Mouse (Mus musculus) heart, embryonic 14.5 days (tissue): Measurements from ENCODE around the gene 4930550C14Rik. TPM values are rescaled to one million over a fixed set of nuclear protein-coding genes. Genes with fewer than 3 reads are reported as not detected.
A peak's percentile ranks its signal among the peaks of the same experiment; 100 is the strongest.

Source experiments
- ATAC-seq: fragments of 200-750 bp; cut with Nextera tagmentation; 2 replicates; pipeline ENCODE4 v1.8.0; 2017; ENCODE audit warnings: low read depth, moderate TSS enrichment; ENCODE audit not compliant: insufficient number of reproducible peaks, insufficient read depth, low FRiP score
- H3K27ac ChIP-seq, 2 experiments: fragments of 200-500 bp in 1 of 2; fragments of 300-500 bp in 1 of 2; sonication (generic) in 1 of 2; replicated peaks in 1 of 2; 2 replicates each; pipeline ENCODE4 v1.5.1; 2012 to 2014; ENCODE audit warnings: low read depth in 2 of 2, low read length in 2 of 2, control low read depth in 1 of 2, mild to moderate bottlenecking in 1 of 2, mixed read lengths in 1 of 2; ENCODE audit not compliant: control insufficient read depth in 1 of 2, insufficient read depth in 1 of 2
- H3K27me3 ChIP-seq: fragments of 300-500 bp; sonication (generic); 2 replicates; pipeline ENCODE4 v1.6.1; 2014; ENCODE audit warnings: mild to moderate bottlenecking, low read length, control low read depth; ENCODE audit not compliant: control insufficient read depth, insufficient read depth
- H3K36me3 ChIP-seq: fragments of 300-500 bp; sonication (generic); 2 replicates; pipeline ENCODE4 v1.6.1; 2014; ENCODE audit warnings: mild to moderate bottlenecking, control low read depth, low read length, mixed read lengths; ENCODE audit not compliant: control insufficient read depth, insufficient read depth
- H3K4me1 ChIP-seq, 2 experiments: fragments of 200-500 bp in 1 of 2; fragments of 300-500 bp in 1 of 2; sonication (generic) in 1 of 2; 2 replicates each; pipeline ENCODE4 v1.6.1; 2012 to 2014; ENCODE audit warnings: low read length in 2 of 2, control low read depth in 1 of 2, mixed read lengths in 1 of 2; ENCODE audit not compliant: control insufficient read depth in 2 of 2, insufficient read depth in 2 of 2
- H3K4me2 ChIP-seq: fragments of 300-500 bp; sonication (generic); 2 replicates; pipeline ENCODE4 v1.6.1; 2014; ENCODE audit warnings: mild to moderate bottlenecking, low read length
- H3K4me3 ChIP-seq, 2 experiments: fragments of 200-500 bp in 1 of 2; fragments of 300-500 bp in 1 of 2; sonication (generic) in 1 of 2; 2 replicates each; pipeline ENCODE4 v1.5.1; 2012 to 2014; ENCODE audit warnings: low read length in 2 of 2, mild to moderate bottlenecking in 2 of 2, control low read depth in 1 of 2, low read depth in 1 of 2, moderate library complexity in 1 of 2; ENCODE audit not compliant: control insufficient read depth in 1 of 2, insufficient read depth in 1 of 2
- H3K9ac ChIP-seq: fragments of 300-500 bp; sonication (generic); 2 replicates; pipeline ENCODE4 v1.6.1; 2014; ENCODE audit warnings: mild to moderate bottlenecking, low read length
- H3K9me3 ChIP-seq: fragments of 300-500 bp; sonication (generic); 2 replicates; pipeline ENCODE4 v1.6.1; 2016; ENCODE audit warnings: low read length, control low read depth; ENCODE audit not compliant: control insufficient read depth
- whole genome bisulfite sequencing: fragments of 180-500 bp; shearing (Covaris S2); extraction: QIAGEN DNeasy Blood & Tissue Kit; methylation state at CpG from one replicate; pipeline ENCODE4 v1.1.7; 2014; 5-methylcytosine and 5-hydroxymethylcytosine counted together
- microRNA-seq: library from miRNA; unstranded; fragments of <30 nt; microRNA quantifications from one replicate; pipeline ENCODE4, GENCODE M21; 2016
- polyA plus RNA-seq: library from polyadenylated mRNA; unstranded; fragments of >200 nt; fragmentation: Nextera tagmentation; extraction: Ambion mirVana; gene quantifications from 2 replicates; pipeline ENCODE4 v1.2.1, GENCODE M21; 2014

4930550C14Rik gene
- polyA plus RNA-seq, 1 experiment from 2014 or later: 0.77 TPM

DNA sequence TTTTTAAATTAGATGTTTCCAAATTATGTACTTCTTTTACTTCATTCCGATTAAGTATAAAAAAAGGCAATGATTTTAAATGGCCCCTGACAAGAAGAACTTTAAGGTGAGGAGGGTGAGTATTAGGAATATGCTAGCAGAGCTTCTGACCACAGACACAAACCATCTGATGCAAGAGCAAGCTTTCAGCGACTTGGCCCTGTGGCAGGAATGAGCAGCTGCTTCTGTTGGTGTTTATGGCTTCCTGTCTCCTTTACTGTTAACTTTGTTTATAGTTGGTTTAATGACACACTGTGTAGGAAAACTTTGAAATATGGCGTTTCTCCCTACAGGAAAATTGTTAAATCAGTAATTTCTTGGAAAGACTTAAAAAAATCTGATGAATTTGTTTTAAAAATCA lies 25.5 kb downstream of the 4930550C14Rik start:
- 70% methylated on average over 3 of the region's 3 CpGs for WGBS
- Histone ChIP-seq H3K4me3 (no peak overlapping the region), H3K4me1 (no peaks in the 10 kb centered on the region), H3K9me3 (no peaks in the 10 kb centered on the region), H3K36me3 (no peaks in the 10 kb centered on the region), H3K27me3 (no peaks in the 10 kb centered on the region), H3K4me2 (no peak overlapping the region), H3K27ac (no peak overlapping the region), H3K9ac (no peak overlapping the region)
- no peak for ATAC-seq

DNA sequence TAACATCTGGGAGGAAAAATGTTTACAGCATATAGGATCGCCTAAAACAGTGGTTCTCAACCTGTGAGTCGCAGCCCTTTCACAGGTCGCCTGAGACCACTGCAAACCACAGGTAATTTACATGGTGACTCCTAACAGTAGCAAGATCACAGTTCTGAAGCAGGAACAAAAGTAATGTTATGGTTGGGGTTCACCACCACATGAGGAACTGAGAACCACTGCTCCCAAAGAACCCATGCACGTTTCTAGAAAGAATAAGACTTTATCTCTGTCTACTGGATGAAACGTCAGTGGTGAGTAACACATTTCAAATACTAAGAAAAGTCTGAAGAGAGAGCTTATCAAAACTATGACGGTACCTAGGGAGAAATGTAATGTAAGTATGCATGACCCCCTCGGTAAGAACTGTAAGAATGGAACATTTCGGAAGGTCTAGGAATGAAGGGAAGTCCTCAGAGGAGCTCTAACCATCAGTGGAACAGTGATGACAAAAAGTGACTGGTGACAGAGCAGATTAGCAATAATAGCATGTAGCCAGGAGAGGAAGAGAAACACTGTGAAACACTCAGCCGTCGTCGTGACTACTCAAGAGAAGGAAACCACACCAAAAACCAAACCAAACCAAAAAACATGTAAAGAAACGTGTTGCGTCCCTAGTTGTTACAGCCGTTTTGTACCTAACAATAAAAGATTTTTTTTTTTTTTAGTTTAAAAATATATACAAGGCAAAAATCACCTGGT lies 33.9 kb downstream of the 4930550C14Rik start:
- no peak for ATAC-seq
- H3K9ac ChIP-seq: no peak overlapping the region
- no peak overlapping the region for H3K4me3 ChIP-seq
- no peaks in the 10 kb centered on the region for H3K9me3 ChIP-seq
- WGBS: 74% methylated on average over 14 of the region's 14 CpGs
- no peak overlapping the region for H3K4me2 ChIP-seq
- peaks cover 25% of the 10 kb centered on the region for H3K36me3 ChIP-seq
- no peak overlapping the region for H3K27ac ChIP-seq
- H3K4me1 ChIP-seq: no peaks in the 10 kb centered on the region
- H3K27me3 ChIP-seq: no peaks in the 10 kb centered on the region

DNA sequence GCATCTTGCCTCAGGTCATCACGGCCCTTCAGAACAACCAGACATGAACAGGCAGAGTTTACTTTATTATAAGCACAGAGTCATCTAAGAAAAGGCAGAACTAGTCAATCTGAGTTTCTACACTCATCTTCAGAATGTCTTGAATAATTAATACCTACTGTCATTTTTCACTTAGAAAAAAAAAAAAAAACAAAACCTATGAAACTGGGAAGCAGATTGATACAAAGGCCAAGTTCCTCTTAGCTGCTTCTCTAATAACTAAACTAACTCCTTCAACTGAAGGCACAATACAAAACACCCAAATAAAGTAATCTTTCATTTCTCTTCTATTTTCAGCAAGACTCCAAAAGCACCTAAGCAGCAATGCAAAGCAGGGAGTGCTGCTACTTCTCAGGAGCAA lies 48.5 kb downstream of the 4930550C14Rik start:
- H3K4me3 ChIP-seq: no peak overlapping the region
- H3K27me3 ChIP-seq: no peaks in the 10 kb centered on the region
- H3K36me3 ChIP-seq: peaks cover 86% of the 10 kb centered on the region
- no peaks in the 10 kb centered on the region for H3K9me3 ChIP-seq
- H3K27ac ChIP-seq: no peak overlapping the region
- WGBS: 94% methylated on average over 1 of the region's 1 CpGs
- no peak for ATAC-seq
- H3K4me2 ChIP-seq: no peak overlapping the region
- H3K9ac ChIP-seq: no peak overlapping the region
- H3K4me1 ChIP-seq: no peaks in the 10 kb centered on the region

DNA sequence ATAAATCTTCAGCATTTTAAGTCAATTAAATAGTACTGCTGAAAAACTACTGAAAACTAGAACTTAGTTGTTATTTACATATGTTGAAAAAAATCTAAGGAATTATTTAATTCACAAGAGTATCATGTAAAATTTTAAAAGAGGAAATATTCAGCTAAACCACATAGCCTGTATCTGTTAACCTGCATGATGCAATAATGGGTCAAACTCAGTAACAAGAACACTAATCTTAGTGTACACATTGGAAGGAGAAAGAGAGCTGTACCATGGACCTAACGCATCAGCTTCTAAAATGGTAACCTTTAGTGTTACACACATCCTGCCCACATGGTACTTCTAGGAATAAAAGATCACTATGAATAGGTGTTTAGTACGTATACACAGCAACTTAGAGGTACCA lies 49.9 kb downstream of the 4930550C14Rik start:
- 91% methylated on average over 2 of the region's 2 CpGs for WGBS
- Histone ChIP-seq H3K9ac (no peak overlapping the region), H3K27me3 (no peaks in the 10 kb centered on the region), H3K4me1 (no peaks in the 10 kb centered on the region), H3K27ac (no peak overlapping the region), H3K4me2 (no peak overlapping the region), H3K9me3 (no peaks in the 10 kb centered on the region), H3K4me3 (no peak overlapping the region), H3K36me3 (peaks cover 88% of the 10 kb centered on the region)
- no peak for ATAC-seq

DNA sequence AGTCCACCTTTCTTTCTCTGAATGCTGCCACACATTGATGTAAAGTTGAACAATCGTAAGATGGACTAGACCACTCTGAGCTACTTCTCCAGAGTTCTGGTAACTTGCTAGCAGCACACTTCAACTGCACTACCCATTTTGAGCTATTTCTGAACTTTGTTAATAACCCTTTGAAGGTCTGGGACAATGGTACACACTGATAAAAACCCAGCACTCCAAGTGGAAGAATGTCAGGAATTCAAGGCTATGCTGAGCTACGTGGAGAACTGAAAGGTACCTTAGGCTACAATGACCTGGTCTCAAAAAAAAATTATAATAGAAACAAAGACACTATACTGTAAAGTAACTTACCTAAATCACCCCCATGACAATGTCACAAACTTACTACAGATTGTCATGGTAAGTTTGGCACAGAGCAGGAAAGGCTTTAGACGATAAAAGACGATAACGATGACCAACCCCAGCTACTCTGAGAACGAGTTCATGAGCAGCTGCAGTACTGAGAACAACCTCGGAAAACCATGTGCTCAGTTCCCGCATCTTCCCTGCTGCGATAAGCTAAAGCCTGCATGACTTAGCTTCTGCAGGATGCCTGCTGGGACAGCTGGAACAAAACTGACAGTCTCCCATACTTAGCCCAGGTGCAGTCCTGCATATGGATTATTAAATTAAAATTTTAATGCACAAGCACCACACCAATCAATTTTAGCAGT lies 70.8 kb downstream of the 4930550C14Rik start:
- no peak overlapping the region for H3K9ac ChIP-seq
- H3K4me3 ChIP-seq: no peak overlapping the region
- peak overlapping the region; percentile 14 to 50; a peak in 2 of 4 replicates for H3K27ac ChIP-seq
- ATAC-seq: no peak
- peak overlapping the region; percentile 40; the same call in 1 of the 2 replicates for H3K4me2 ChIP-seq
- H3K9me3 ChIP-seq: no peaks in the 10 kb centered on the region
- no peaks in the 10 kb centered on the region for H3K27me3 ChIP-seq
- peaks cover 12% of the 10 kb centered on the region for H3K36me3 ChIP-seq
- 20% methylated on average over 9 of the region's 9 CpGs for WGBS
- peaks cover 2 to 5% of the 10 kb centered on the region in 2 experiments; a peak in 2 of 4 replicates for H3K4me1 ChIP-seq

Small RNAs within 50 kb of the gene (microRNA-seq; reads per million reads assigned to microRNA genes)
- gene Mir130c: not detected

Other genes starting within 250 kb of the 4930550C14Rik start
- gene Ddx10, start 154.3 kb upstream of the 4930550C14Rik start, polyA plus RNA-seq: 17.3 and 17.6 TPM in 2 replicates
- 0.22 and 0.39 TPM in 2 replicates for gene Exph5, start 100.7 kb upstream of the 4930550C14Rik start, polyA plus RNA-seq
- 24.5 and 26.3 TPM in 2 replicates for gene Kdelc2, start 18.3 kb upstream of the 4930550C14Rik start, polyA plus RNA-seq
- gene Atm, start 134.4 kb downstream of the 4930550C14Rik start, polyA plus RNA-seq: 8.8 and 10.0 TPM in 2 replicates
- 14.1 and 14.9 TPM in 2 replicates for gene Npat, start 134.7 kb downstream of the 4930550C14Rik start, polyA plus RNA-seq
- gene Acat1, start 208.1 kb downstream of the 4930550C14Rik start, polyA plus RNA-seq: 225 and 227 TPM in 2 replicates